Mouse (Mus musculus) midbrain, embryonic 16.5 days (tissue): ENCODE data around the gene Acox3. TPM values are rescaled to one million over a fixed set of nuclear protein-coding genes. Genes with fewer than 3 reads are reported as not detected.
"Not testable (repeated sequence)": the region's sequence is repeated elsewhere in the genome, so short reads cannot be mapped to it uniquely, and the experiment has no call there.

Experiments
- ATAC-seq: fragments of 200-750 bp; cut with Nextera tagmentation; 2 replicates; pipeline ENCODE4 v1.8.0; 2017; ENCODE audit warnings: moderate TSS enrichment
- H3K27ac ChIP-seq: fragments of 300-500 bp; sonication (generic); 2 replicates; pipeline ENCODE4 v1.5.1; 2014; ENCODE audit warnings: mild to moderate bottlenecking, low read length, mixed read lengths
- H3K27me3 ChIP-seq: fragments of 300-500 bp; sonication (generic); 2 replicates; pipeline ENCODE4 v1.6.1; 2014; ENCODE audit warnings: low read depth, low read length, mixed read lengths; ENCODE audit not compliant: control insufficient read depth, insufficient read depth
- H3K36me3 ChIP-seq: fragments of 300-500 bp; sonication (generic); 2 replicates; pipeline ENCODE4 v1.6.1; 2014; ENCODE audit warnings: mild to moderate bottlenecking, low read length, moderate library complexity, mixed read lengths; ENCODE audit not compliant: control insufficient read depth, insufficient read depth
- H3K4me1 ChIP-seq: fragments of 300-500 bp; sonication (generic); 2 replicates; pipeline ENCODE4 v1.6.1; 2014; ENCODE audit warnings: mild to moderate bottlenecking, low read length, mixed read lengths; ENCODE audit not compliant: control insufficient read depth, insufficient read depth
- H3K4me2 ChIP-seq: fragments of 300-500 bp; sonication (generic); 2 replicates; pipeline ENCODE4 v1.6.1; 2014; ENCODE audit warnings: mild to moderate bottlenecking, low read length, mixed read lengths
- H3K4me3 ChIP-seq: fragments of 300-500 bp; sonication (generic); 2 replicates; pipeline ENCODE4 v1.5.1; 2014; ENCODE audit warnings: low read depth, mild to moderate bottlenecking, low read length, moderate library complexity, mixed read lengths
- H3K9ac ChIP-seq: fragments of 300-500 bp; sonication (generic); 2 replicates; pipeline ENCODE4 v1.6.1; 2014; ENCODE audit warnings: low read depth, low read length, mixed read lengths
- H3K9me3 ChIP-seq: fragments of 300-500 bp; sonication (generic); replicated peaks from 2 replicates; pipeline ENCODE4 v1.6.1; 2014; ENCODE audit warnings: mild to moderate bottlenecking, low read length, mixed read lengths; ENCODE audit not compliant: control insufficient read depth, poor library complexity, severe bottlenecking
- WGBS: fragments of 180-500 bp; shearing (Covaris S2); extraction: QIAGEN DNeasy Blood & Tissue Kit; methylation state at CpG from one replicate; pipeline ENCODE4 v1.1.7; 2014; 5-methylcytosine and 5-hydroxymethylcytosine counted together
- polyA plus RNA-seq: library from polyadenylated mRNA; unstranded; fragments of >200 nt; fragmentation: Nextera tagmentation; extraction: Ambion mirVana; gene quantifications from 2 replicates; pipeline ENCODE4 v1.2.1, GENCODE M21; 2015

The Acox3 gene
- polyA plus RNA-seq, 1 experiment from 2014 or later = 14.2 TPM

DNA sequence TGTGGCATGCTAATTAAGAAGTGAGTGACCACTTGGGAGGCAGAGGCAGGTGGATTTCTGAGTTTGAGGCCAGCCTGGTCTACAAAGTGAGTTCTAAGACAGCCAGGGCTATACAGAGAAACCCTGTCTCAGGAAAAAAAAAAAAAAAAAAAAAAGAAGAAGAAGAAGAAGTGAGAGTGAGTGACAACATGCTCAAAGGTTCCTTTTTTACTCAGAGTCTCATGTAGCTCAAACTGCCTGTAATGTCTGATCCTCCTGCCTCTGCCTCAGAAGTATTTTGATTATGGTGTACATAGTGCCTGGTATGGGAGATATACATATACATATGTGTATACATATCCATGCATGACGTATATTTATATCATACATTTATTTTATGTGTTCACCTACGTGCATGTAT lies 1.4 kb downstream of the Acox3 start:
- H3K27me3 ChIP-seq, ATAC-seq, H3K4me3 ChIP-seq, H3K4me2 ChIP-seq, H3K9me3 ChIP-seq, H3K36me3 ChIP-seq, H3K27ac ChIP-seq, H3K9ac ChIP-seq: not testable (repeated sequence)
- 88% methylated on average over 2 of the region's 2 CpGs for whole genome bisulfite sequencing
- H3K4me1 ChIP-seq = peaks cover 15% of the 10 kb centered on the region

DNA sequence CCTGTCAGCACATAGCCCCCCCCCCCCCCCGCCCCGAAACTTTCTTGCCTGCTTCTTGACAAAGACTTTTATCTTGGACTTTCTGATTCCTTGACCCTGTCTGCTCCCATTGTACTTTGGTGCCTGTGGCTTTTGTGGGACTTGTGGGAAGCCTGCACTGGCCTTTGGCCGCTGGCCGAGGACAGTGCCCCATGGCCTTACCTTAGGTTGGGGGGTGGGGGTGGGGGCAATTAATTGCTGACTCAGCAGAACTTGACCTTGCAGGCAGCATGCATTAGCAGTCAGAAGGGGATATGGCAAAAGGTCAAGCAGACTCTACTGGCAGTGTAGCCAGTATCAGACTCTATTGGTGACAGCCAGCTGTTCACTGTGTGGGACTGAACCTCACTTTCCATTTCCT lies 8.7 kb downstream of the Acox3 start:
- Histone ChIP-seq H3K4me1 (no peaks in the 10 kb centered on the region), H3K4me3 (no peak overlapping the region), H3K27ac (no peak overlapping the region), H3K9me3 (peaks cover 6% of the 10 kb centered on the region; the same call in 1 of the 2 replicates), H3K4me2 (no peak overlapping the region), H3K36me3 (peaks cover 38% of the 10 kb centered on the region), H3K27me3 (no peaks in the 10 kb centered on the region), H3K9ac (no peak overlapping the region)
- WGBS = 89% methylated on average over 3 of the region's 4 CpGs
- no peak for ATAC-seq

GRCm38 (mm10) chr5:35592081-35592736 lies 9.4 kb downstream of the Acox3 start:
- Histone ChIP-seq H3K4me2 (no peak overlapping the region), H3K4me1 (no peaks in the 10 kb centered on the region), H3K9me3 (peaks cover 6% of the 10 kb centered on the region; the same call in 1 of the 2 replicates), H3K9ac (no peak overlapping the region), H3K27me3 (no peaks in the 10 kb centered on the region), H3K27ac (no peak overlapping the region), H3K36me3 (peaks cover 38% of the 10 kb centered on the region), H3K4me3 (no peak overlapping the region)
- 86% methylated on average over 21 of the region's 21 CpGs for WGBS
- no peak for ATAC-seq

GRCm38 (mm10) chr5:35592824-35593223 lies 10.0 kb downstream of the Acox3 start:
- 84% methylated on average over 4 of the region's 4 CpGs for WGBS
- Histone ChIP-seq H3K36me3 (peaks cover 40% of the 10 kb centered on the region), H3K27me3 (no peaks in the 10 kb centered on the region), H3K4me3 (no peak overlapping the region), H3K9ac (no peak overlapping the region), H3K27ac (no peak overlapping the region), H3K4me1 (no peaks in the 10 kb centered on the region), H3K9me3 (peaks cover 6% of the 10 kb centered on the region; the same call in 1 of the 2 replicates), H3K4me2 (no peak overlapping the region)
- no peak for ATAC-seq

DNA sequence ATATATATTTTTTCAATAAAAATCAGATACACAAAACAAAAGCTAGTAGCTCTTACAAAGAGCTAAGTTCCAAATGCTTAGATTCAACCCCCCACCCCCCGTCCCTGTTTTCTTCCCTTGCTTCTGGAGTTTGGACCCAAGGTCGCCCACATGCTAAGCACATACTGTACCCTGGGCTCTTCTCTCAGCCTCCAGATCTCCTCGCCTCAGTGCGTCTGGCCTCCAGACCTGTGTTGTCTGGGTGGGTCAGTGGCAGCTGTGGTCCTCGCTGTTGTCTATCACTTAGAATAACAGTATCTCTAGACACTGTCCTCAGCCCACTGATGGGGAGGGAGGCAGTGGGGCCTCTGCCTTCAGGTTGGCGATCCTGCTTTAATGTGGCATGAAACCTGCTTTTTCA lies 10.4 kb downstream of the Acox3 start:
- Histone ChIP-seq H3K9ac (no peak overlapping the region), H3K4me3 (no peak overlapping the region), H3K27ac (no peak overlapping the region), H3K27me3 (no peaks in the 10 kb centered on the region), H3K4me1 (no peaks in the 10 kb centered on the region), H3K9me3 (peaks cover 6% of the 10 kb centered on the region; the same call in 1 of the 2 replicates), H3K36me3 (peaks cover 41% of the 10 kb centered on the region), H3K4me2 (no peak overlapping the region)
- no peak for ATAC-seq
- WGBS = 89% methylated on average over 6 of the region's 6 CpGs

- no peaks in the 10 kb centered on the region for H3K4me1 ChIP-seq
- no peak overlapping the region for H3K9ac ChIP-seq
- H3K4me2 ChIP-seq = no peak overlapping the region
- peaks cover 6% of the 10 kb centered on the region; the same call in 1 of the 2 replicates for H3K9me3 ChIP-seq
- 92% methylated on average over 4 of the region's 4 CpGs for WGBS
- no peaks in the 10 kb centered on the region for H3K27me3 ChIP-seq
- peaks cover 39% of the 10 kb centered on the region for H3K36me3 ChIP-seq
- H3K4me3 ChIP-seq = no peak overlapping the region
- H3K27ac ChIP-seq = no peak overlapping the region
- ATAC-seq = no peak
Observed at GRCm38 (mm10) chr5:35594768-35595167, 11.9 kb downstream of the Acox3 start.

GRCm38 (mm10) chr5:35595706-35596105 lies 12.9 kb downstream of the Acox3 start:
- no peak overlapping the region for H3K27ac ChIP-seq

DNA sequence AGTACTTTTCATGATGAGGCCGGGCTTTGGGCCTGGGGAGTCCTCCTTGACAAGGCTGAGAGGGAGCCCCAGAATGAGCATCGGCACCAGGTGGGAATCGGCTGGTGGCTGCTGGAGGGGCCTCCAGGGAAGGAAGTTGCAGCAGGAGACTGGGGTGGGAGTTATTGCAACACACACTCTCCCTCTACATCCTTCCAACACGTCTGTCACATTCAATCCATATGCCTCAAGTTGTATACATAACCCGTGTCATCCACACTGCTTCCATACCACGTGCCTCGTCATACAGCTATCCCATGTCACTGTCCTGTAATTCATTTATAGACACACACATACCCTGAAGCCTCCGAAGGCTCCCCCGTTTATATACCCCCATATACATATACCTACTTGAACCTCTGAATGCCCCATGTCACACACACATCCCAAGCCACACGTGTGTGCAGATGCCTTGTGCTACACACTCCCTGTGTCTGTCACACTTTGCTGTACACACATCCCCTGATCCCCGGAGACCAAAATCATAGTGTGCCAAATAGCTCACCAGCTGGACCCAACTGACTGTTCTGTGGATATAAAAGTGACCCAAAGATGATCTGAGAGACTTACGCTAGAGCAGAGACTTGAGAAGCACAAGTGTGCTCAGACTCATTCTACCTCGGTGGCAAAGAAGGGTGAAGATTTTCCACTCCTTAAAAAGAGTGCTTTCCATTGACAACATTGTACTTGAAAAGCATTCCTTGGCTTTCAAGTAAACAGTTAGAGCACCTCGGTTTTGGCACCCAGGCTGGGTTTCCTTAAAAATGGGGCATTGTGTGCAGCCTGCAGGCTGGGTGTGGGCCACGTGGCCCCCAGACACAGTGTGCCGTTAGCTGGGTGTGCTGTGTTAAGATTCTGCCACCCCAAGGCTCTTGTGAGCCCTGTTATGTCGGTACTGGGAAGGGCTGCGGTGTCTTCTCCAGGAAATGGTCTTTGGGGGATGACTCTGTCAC lies 13.6 kb downstream of the Acox3 start:
- no peaks in the 10 kb centered on the region for H3K4me1 ChIP-seq
- H3K27me3 ChIP-seq = no peaks in the 10 kb centered on the region
- 86% methylated on average over 18 of the region's 18 CpGs for WGBS
- no peak for ATAC-seq
- no peak overlapping the region for H3K4me3 ChIP-seq
- no peak overlapping the region for H3K4me2 ChIP-seq
- no peak overlapping the region for H3K27ac ChIP-seq
- H3K36me3 ChIP-seq = peaks cover 28% of the 10 kb centered on the region
- H3K9me3 ChIP-seq = no peaks in the 10 kb centered on the region; the same call in 1 of the 2 replicates
- no peak overlapping the region for H3K9ac ChIP-seq

More at GRCm38 (mm10) chr5:35595706-35596105, 12.9 kb downstream of the Acox3 start:
- Histone ChIP-seq H3K4me1 (no peaks in the 10 kb centered on the region), H3K9me3 (peaks cover 5% of the 10 kb centered on the region; the same call in 1 of the 2 replicates), H3K4me2 (no peak overlapping the region), H3K36me3 (peaks cover 35% of the 10 kb centered on the region), H3K4me3 (no peak overlapping the region), H3K27me3 (no peaks in the 10 kb centered on the region), H3K9ac (no peak overlapping the region)
- ATAC-seq = peak; percentile 30; the same call in 1 of the 2 replicates
- WGBS = 15% methylated on average over 4 of the region's 4 CpGs

- no peak overlapping the region for H3K4me3 ChIP-seq
- ATAC-seq = no peak
- H3K36me3 ChIP-seq = peaks cover 30% of the 10 kb centered on the region
- WGBS = 87% methylated on average over 11 of the region's 11 CpGs
- H3K4me1 ChIP-seq = no peaks in the 10 kb centered on the region
- H3K27me3 ChIP-seq = no peaks in the 10 kb centered on the region
- H3K9ac ChIP-seq = no peak overlapping the region
- no peak overlapping the region for H3K27ac ChIP-seq
- H3K4me2 ChIP-seq = no peak overlapping the region
- no peaks in the 10 kb centered on the region; the same call in 1 of the 2 replicates for H3K9me3 ChIP-seq
Observed at GRCm38 (mm10) chr5:35600233-35600632, 17.4 kb downstream of the Acox3 start.
